Mouse (Mus musculus) layer of hippocampus, adult 9-10 months (tissue): ENCODE results near the gene Cacng2.

Experiments
- DNase-seq: peaks from one replicate; pipeline ENCODE4 v3.0.0; 2022; ENCODE audit warnings: low spot score

Cacng2 gene

DNA sequence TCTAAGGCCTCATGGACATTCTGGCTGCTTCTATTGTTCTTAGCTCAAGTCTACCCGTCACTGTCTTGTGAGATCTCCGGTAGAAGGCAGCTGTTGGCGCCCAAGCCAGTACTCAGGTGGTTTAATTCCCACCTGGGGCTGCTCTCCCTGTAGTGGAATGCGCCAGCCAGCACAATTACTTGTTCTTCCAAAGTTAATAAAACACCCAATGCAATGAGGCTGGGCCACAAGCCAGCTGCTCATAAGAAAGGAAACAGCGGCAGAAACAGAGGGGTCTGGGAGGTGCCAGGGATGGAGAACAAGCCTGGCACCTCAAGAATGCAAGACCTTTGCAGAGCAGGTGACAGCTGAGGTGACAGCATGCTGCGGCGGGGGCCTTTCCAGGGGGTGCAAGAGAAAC, 170.8 kb downstream of the Cacng2 start:
- no peak for DNase-seq

DNA sequence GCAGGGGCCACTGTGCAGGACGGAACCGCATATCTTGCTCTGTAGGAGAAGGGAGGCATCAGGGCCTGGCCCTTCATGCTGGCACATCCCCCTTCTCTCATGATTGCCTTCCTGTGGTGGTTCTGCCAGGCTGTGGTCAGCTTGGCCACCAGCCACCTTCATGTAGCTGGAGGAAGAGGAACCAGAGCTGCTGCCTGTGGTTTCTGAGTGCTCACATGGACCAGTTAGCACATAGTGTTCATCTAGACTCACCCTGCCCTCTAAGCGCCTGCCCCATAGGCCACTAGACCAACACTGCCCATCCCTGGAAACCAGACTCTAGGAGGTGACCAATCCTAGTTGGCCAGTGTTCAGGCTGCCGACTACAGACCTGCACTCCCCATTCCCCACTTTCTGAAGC, 174.1 kb downstream of the Cacng2 start:
- no peak for DNase-seq
